Mouse (Mus musculus): Measurements from ENCODE around the gene Pde4d.

Pde4d gene

GRCm38 (mm10) chr13:109047126-109047525, 597.4 kb downstream of the Pde4d start:
- DNase-seq (ENCODE audit: low spot score in 2 of 2): peak; percentile 59 to 64

GRCm38 (mm10) chr13:109052805-109053204, 603.1 kb downstream of the Pde4d start:
- DNase-seq (ENCODE audit: low spot score in 2 of 2): no peak

GRCm38 (mm10) chr13:109053242-109054018, 603.7 kb downstream of the Pde4d start:
- peak; percentile 15 to 45 for DNase-seq (ENCODE audit: low spot score in 2 of 2)

GRCm38 (mm10) chr13:109058045-109058444, 608.3 kb downstream of the Pde4d start:
- no peak for DNase-seq (ENCODE audit: low spot score in 2 of 2)

- DNase-seq (ENCODE audit: low spot score in 2 of 2): no peak
Measured at GRCm38 (mm10) chr13:109066581-109067159, 616.9 kb downstream of the Pde4d start.

- no peak for DNase-seq (ENCODE audit: low spot score in 2 of 2)
Measured at GRCm38 (mm10) chr13:109068258-109069219, 618.8 kb downstream of the Pde4d start.

GRCm38 (mm10) chr13:109073371-109073770, 623.6 kb downstream of the Pde4d start:
- no peak for DNase-seq (ENCODE audit: low spot score in 2 of 2)

- no peak for DNase-seq (ENCODE audit: low spot score in 2 of 2)
Measured at GRCm38 (mm10) chr13:109074078-109074477, 624.3 kb downstream of the Pde4d start.

- no peak for DNase-seq (ENCODE audit: low spot score in 2 of 2)
Measured at GRCm38 (mm10) chr13:109092654-109093053, 642.9 kb downstream of the Pde4d start.

- DNase-seq (ENCODE audit: low spot score in 2 of 2): no peak
Measured at GRCm38 (mm10) chr13:109096654-109097053, 646.9 kb downstream of the Pde4d start.

- peak in 1 of 2 experiments; percentile 16 for DNase-seq (ENCODE audit: low spot score in 2 of 2)
Measured at GRCm38 (mm10) chr13:109116004-109116341, 666.2 kb downstream of the Pde4d start.

GRCm38 (mm10) chr13:109116342-109117201, 666.8 kb downstream of the Pde4d start:
- peak; percentile 32 to 41 for DNase-seq (ENCODE audit: low spot score in 2 of 2)

GRCm38 (mm10) chr13:109117210-109117791, 667.6 kb downstream of the Pde4d start:
- DNase-seq (ENCODE audit: low spot score in 2 of 2): peak; percentile 30 to 42

- no peak for DNase-seq (ENCODE audit: low spot score in 2 of 2)
Measured at GRCm38 (mm10) chr13:109118296-109118800, 668.6 kb downstream of the Pde4d start.

GRCm38 (mm10) chr13:109121867-109122266, 672.1 kb downstream of the Pde4d start:
- no peak for DNase-seq (ENCODE audit: low spot score in 2 of 2)

GRCm38 (mm10) chr13:109136405-109136804, 686.7 kb downstream of the Pde4d start:
- no peak for DNase-seq (ENCODE audit: low spot score in 2 of 2)

- no peak for DNase-seq (ENCODE audit: low spot score in 2 of 2)
Measured at GRCm38 (mm10) chr13:109158703-109159102, 709.0 kb downstream of the Pde4d start.

- no peak for DNase-seq (ENCODE audit: low spot score in 2 of 2)
Measured at GRCm38 (mm10) chr13:109168556-109169334, 719.0 kb downstream of the Pde4d start.

- DNase-seq (ENCODE audit: low spot score in 2 of 2): no peak
Measured at GRCm38 (mm10) chr13:109169335-109169606, 719.5 kb downstream of the Pde4d start.

GRCm38 (mm10) chr13:109171688-109172087, 721.9 kb downstream of the Pde4d start:
- DNase-seq (ENCODE audit: low spot score in 2 of 2): no peak

Measured in right cerebral cortex, postnatal 36 days (tissue).